Mouse (Mus musculus): Measurements from ENCODE around the gene Cops8. TPM values are rescaled to one million over a fixed set of nuclear protein-coding genes. Genes with fewer than 3 reads are reported as not detected.

Gene Cops8
- total RNA-seq, 1 experiment from 2014 or later = 62.3 TPM

- no peak for ATAC-seq (ENCODE audit: extremely low read depth, insufficient number of reproducible peaks, low FRiP score, poor library complexity, severe bottlenecking)
These were observed 31.5 kb downstream of the Cops8 start for GRCm38 (mm10) chr1:90634205-90634745.

GRCm38 (mm10) chr1:90638335-90638734 is 35.6 kb downstream of the Cops8 start:
- ATAC-seq (ENCODE audit: extremely low read depth, insufficient number of reproducible peaks, low FRiP score, poor library complexity, severe bottlenecking) = no peak

GRCm38 (mm10) chr1:90650781-90651437 is 48.1 kb downstream of the Cops8 start:
- ATAC-seq (ENCODE audit: extremely low read depth, insufficient number of reproducible peaks, low FRiP score, poor library complexity, severe bottlenecking) = no peak

GRCm38 (mm10) chr1:90651781-90652180 is 49.0 kb downstream of the Cops8 start:
- ATAC-seq (ENCODE audit: extremely low read depth, insufficient number of reproducible peaks, low FRiP score, poor library complexity, severe bottlenecking) = no peak

- ATAC-seq (ENCODE audit: extremely low read depth, insufficient number of reproducible peaks, low FRiP score, poor library complexity, severe bottlenecking) = no peak
These were observed 49.8 kb downstream of the Cops8 start for GRCm38 (mm10) chr1:90652553-90652952.

GRCm38 (mm10) chr1:90656492-90657245 is 53.9 kb downstream of the Cops8 start:
- ATAC-seq (ENCODE audit: extremely low read depth, insufficient number of reproducible peaks, low FRiP score, poor library complexity, severe bottlenecking) = no peak

DNA sequence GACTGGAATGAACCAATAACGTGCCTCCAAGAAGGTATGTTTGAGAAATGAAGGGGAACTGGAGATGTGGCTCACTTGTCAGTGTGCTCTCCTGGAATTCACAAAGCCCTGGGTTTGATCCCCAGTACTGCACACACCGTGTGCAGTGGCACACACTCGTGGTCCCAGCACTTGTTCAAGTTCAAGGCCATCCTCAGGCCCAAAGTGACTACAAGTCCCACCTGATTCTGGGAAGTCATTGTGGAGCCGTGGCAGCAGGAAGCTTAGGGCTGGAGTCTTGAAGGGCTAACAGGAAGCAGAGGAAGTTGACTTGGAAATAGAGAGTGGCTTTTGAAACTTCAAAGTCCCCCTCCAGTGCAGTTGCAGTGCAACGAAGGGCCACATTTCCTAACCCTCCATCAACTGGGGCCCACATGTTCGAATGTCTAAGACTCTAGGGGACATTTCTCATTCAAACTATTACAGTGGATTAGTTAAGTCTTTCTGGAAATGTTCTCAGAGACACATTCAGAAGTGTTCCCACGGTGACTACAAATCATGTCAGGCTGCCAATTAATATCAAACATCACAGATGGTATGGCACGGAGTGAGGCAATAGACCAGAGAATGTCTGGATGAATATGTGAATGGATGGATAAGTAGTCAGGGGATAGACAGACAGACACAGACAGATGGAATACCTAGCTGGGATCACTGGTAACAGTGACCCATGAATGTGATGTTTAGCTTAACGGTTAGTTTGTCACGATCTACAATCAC is 54.7 kb downstream of the Cops8 start:
- ATAC-seq (ENCODE audit: extremely low read depth, insufficient number of reproducible peaks, low FRiP score, poor library complexity, severe bottlenecking) = no peak

GRCm38 (mm10) chr1:90658581-90658980 is 55.8 kb downstream of the Cops8 start:
- ATAC-seq (ENCODE audit: extremely low read depth, insufficient number of reproducible peaks, low FRiP score, poor library complexity, severe bottlenecking) = no peak

- no peak for ATAC-seq (ENCODE audit: extremely low read depth, insufficient number of reproducible peaks, low FRiP score, poor library complexity, severe bottlenecking)
These were observed 57.4 kb downstream of the Cops8 start for GRCm38 (mm10) chr1:90660150-90660549.

GRCm38 (mm10) chr1:90662491-90662890 is 59.7 kb downstream of the Cops8 start:
- no peak for ATAC-seq (ENCODE audit: extremely low read depth, insufficient number of reproducible peaks, low FRiP score, poor library complexity, severe bottlenecking)

Other genes starting within 250 kb of the Cops8 start
- gene Col6a3, start 241.0 kb downstream of the Cops8 start, total RNA-seq (2017) = not detected in 2 replicates